Mouse (Mus musculus): ENCODE data around the gene Smpd2.

Gene Smpd2

GRCm38 (mm10) chr10:41452791-41453190 lies 37.4 kb downstream of the Smpd2 start:
- DNase-seq (ENCODE audit: low spot score in 2 of 2): no peak

- no peak for DNase-seq (ENCODE audit: low spot score in 2 of 2)
These were observed 38.5 kb downstream of the Smpd2 start for GRCm38 (mm10) chr10:41451656-41452055.

GRCm38 (mm10) chr10:41450780-41451522 lies 39.2 kb downstream of the Smpd2 start:
- no peak for DNase-seq (ENCODE audit: low spot score in 2 of 2)

- peak; percentile 87 to 91 for DNase-seq (ENCODE audit: low spot score in 2 of 2)
These were observed 40.0 kb downstream of the Smpd2 start, which contains the start of gene Zbtb24 for GRCm38 (mm10) chr10:41450137-41450670. Gene Zbtb24 (plus strand): TSS chr10:41450383.

- no peak for DNase-seq (ENCODE audit: low spot score in 2 of 2)
These were observed 40.5 kb downstream of the Smpd2 start for GRCm38 (mm10) chr10:41449684-41450083.

GRCm38 (mm10) chr10:41448216-41448615 lies 42.0 kb downstream of the Smpd2 start:
- no peak for DNase-seq (ENCODE audit: low spot score in 2 of 2)
